Mouse (Mus musculus) intestine, embryonic 15.5 days (tissue): ENCODE data around the gene Fez1. TPM values are rescaled to one million over a fixed set of nuclear protein-coding genes. Genes with fewer than 3 reads are reported as not detected.
A peak's percentile ranks its signal among the peaks of the same experiment; 100 is the strongest.

Experiments
- ATAC-seq: fragments of 200-750 bp; cut with Nextera tagmentation; 2 replicates; pipeline ENCODE4 v1.8.0; 2017; ENCODE audit warnings: moderate TSS enrichment, moderate library complexity
- H3K27ac ChIP-seq: fragments of 300-500 bp; sonication (generic); 2 replicates; pipeline ENCODE4 v1.5.1; 2015; ENCODE audit warnings: mild to moderate bottlenecking, inconsistent platforms
- H3K27me3 ChIP-seq: fragments of 300-500 bp; sonication (generic); replicated peaks from 2 replicates; pipeline ENCODE4 v1.6.1; 2015; ENCODE audit warnings: inconsistent platforms
- H3K36me3 ChIP-seq: fragments of 300-500 bp; sonication (generic); 2 replicates; pipeline ENCODE4 v1.6.1; 2015; ENCODE audit warnings: inconsistent platforms
- H3K4me1 ChIP-seq: fragments of 300-500 bp; sonication (generic); replicated peaks from 2 replicates; pipeline ENCODE4 v1.6.1; 2015; ENCODE audit warnings: inconsistent platforms
- H3K4me2 ChIP-seq: fragments of 300-500 bp; sonication (generic); replicated peaks from 2 replicates; pipeline ENCODE4 v1.6.1; 2015; ENCODE audit warnings: mild to moderate bottlenecking, inconsistent platforms
- H3K4me3 ChIP-seq: fragments of 300-500 bp; sonication (generic); replicated peaks from 2 replicates; pipeline ENCODE4 v1.5.1; 2015; ENCODE audit warnings: inconsistent platforms
- H3K9ac ChIP-seq: fragments of 300-500 bp; sonication (generic); 2 replicates; pipeline ENCODE4 v1.6.1; 2015; ENCODE audit warnings: inconsistent platforms
- H3K9me3 ChIP-seq: fragments of 300-500 bp; sonication (generic); 2 replicates; pipeline ENCODE4 v1.6.1; 2016; ENCODE audit warnings: inconsistent platforms
- WGBS: fragments of 180-500 bp; shearing (Covaris S2); methylation state at CpG from one replicate; pipeline ENCODE4 v1.1.7; 2015; 5-methylcytosine and 5-hydroxymethylcytosine counted together
- polyA plus RNA-seq: library from polyadenylated mRNA; unstranded; fragments of >200 nt; fragmentation: Nextera tagmentation; extraction: Ambion mirVana; gene quantifications from 2 replicates; pipeline ENCODE4 v1.2.1, GENCODE M21; 2015

Gene Fez1
- polyA plus RNA-seq, 1 experiment from 2014 or later = 16.9 TPM

DNA sequence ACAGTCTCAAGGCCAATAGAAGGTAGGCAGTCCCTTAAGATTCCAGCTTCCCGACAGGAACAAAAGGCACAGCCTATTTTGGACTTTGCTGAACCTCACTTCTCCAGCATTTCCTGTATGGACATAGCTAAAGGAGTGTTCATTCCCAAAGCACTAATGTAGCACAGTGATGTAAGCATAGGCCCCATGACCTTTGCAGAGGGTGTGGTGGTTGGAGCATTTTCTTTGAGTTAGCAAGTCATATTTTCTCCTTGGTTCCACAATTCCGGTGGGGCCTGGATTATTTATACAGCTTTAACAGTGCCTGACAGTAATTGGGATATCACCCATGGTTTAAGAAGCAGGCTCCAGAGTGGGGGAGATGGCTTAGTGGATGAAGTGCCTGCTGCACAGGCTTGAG, 27.0 kb downstream of the Fez1 start:
- H3K9me3 ChIP-seq = no peaks in the 10 kb centered on the region
- H3K27ac ChIP-seq = no peak overlapping the region
- H3K36me3 ChIP-seq = no peaks in the 10 kb centered on the region
- H3K4me2 ChIP-seq = no peak overlapping the region
- ATAC-seq = no peak
- no peaks in the 10 kb centered on the region for H3K27me3 ChIP-seq
- no peak overlapping the region for H3K9ac ChIP-seq
- H3K4me1 ChIP-seq = no peaks in the 10 kb centered on the region
- H3K4me3 ChIP-seq = no peak overlapping the region
- 57% methylated on average over 2 of the region's 2 CpGs for WGBS

- no peak for ATAC-seq
- Histone ChIP-seq H3K27ac (no peak overlapping the region), H3K9ac (no peak overlapping the region), H3K4me1 (no peaks in the 10 kb centered on the region), H3K27me3 (no peaks in the 10 kb centered on the region), H3K4me2 (no peak overlapping the region), H3K36me3 (no peaks in the 10 kb centered on the region), H3K4me3 (no peak overlapping the region), H3K9me3 (no peaks in the 10 kb centered on the region)
- 38% methylated on average over 1 of the region's 1 CpGs for WGBS
These were observed 28.4 kb downstream of the Fez1 start for GRCm38 (mm10) chr9:36850091-36850490.

- H3K9ac ChIP-seq = no peak overlapping the region
- H3K9me3 ChIP-seq = no peaks in the 10 kb centered on the region
- H3K27me3 ChIP-seq = no peaks in the 10 kb centered on the region
- H3K4me2 ChIP-seq = no peak overlapping the region
- 80% methylated on average over 2 of the region's 2 CpGs for WGBS
- H3K4me1 ChIP-seq = no peaks in the 10 kb centered on the region
- H3K27ac ChIP-seq = no peak overlapping the region
- H3K36me3 ChIP-seq = no peaks in the 10 kb centered on the region
- no peak overlapping the region for H3K4me3 ChIP-seq
- ATAC-seq = no peak
These were observed 30.5 kb downstream of the Fez1 start for GRCm38 (mm10) chr9:36852175-36852574.

DNA sequence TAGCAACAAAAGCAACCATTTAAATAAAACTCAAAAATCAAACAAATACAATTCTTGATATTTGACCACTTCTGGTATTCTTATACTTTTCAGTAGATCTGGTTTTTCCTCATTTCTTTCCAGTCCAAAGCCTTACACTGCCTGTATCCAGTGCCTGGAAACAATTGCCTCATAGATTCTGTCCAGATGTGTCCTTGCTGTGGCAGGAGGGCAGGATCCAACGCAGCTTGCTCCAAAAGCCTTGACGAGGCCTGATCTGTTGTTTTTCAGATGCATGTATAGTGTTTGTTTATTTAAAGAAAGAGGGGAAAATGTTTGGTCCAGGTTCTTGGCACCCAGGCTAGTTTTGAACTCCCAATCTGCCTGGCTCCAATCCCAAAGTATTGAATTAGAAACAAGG, 34.7 kb downstream of the Fez1 start:
- 45% methylated on average over 2 of the region's 2 CpGs for WGBS
- Histone ChIP-seq H3K36me3 (no peaks in the 10 kb centered on the region), H3K9ac (no peak overlapping the region), H3K4me2 (no peak overlapping the region), H3K4me1 (no peaks in the 10 kb centered on the region), H3K4me3 (no peak overlapping the region), H3K9me3 (no peaks in the 10 kb centered on the region), H3K27me3 (no peaks in the 10 kb centered on the region), H3K27ac (no peak overlapping the region)
- no peak for ATAC-seq

GRCm38 (mm10) chr9:36857476-36858117, 35.9 kb downstream of the Fez1 start:
- WGBS = 50% methylated on average over 8 of the region's 8 CpGs
- Histone ChIP-seq H3K36me3 (no peaks in the 10 kb centered on the region), H3K9ac (no peak overlapping the region), H3K4me2 (no peak overlapping the region), H3K27me3 (no peaks in the 10 kb centered on the region), H3K27ac (no peak overlapping the region), H3K4me3 (no peak overlapping the region), H3K9me3 (no peaks in the 10 kb centered on the region), H3K4me1 (no peaks in the 10 kb centered on the region)
- ATAC-seq = no peak

DNA sequence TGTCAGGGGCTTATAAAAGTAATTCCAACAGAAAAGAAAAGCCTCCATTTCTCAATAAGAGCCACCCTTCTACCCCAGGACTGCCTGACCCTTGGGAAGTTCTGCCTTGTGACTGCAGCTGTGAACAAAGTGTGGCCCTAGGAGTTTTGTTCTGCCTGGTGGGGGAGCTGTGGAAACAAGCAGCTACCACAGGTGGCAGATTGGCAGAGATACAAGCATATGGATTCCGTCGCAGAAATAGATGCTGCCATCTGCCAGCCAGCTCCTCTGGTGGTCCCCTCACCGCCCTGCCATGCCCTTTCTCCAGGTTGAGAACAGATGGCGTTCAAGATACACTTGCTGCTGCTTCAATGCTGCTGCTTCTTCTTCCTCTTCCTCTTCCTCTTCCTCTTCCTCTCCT, 37.0 kb downstream of the Fez1 start:
- H3K27ac ChIP-seq = no peak overlapping the region
- ATAC-seq = no peak
- no peaks in the 10 kb centered on the region for H3K36me3 ChIP-seq
- no peaks in the 10 kb centered on the region for H3K27me3 ChIP-seq
- no peak overlapping the region for H3K4me3 ChIP-seq
- no peak overlapping the region for H3K9ac ChIP-seq
- no peaks in the 10 kb centered on the region for H3K9me3 ChIP-seq
- H3K4me1 ChIP-seq = no peaks in the 10 kb centered on the region
- WGBS = 55% methylated on average over 4 of the region's 4 CpGs
- H3K4me2 ChIP-seq = no peak overlapping the region

GRCm38 (mm10) chr9:36862576-36862975, 40.9 kb downstream of the Fez1 start:
- Histone ChIP-seq H3K4me1 (no peaks in the 10 kb centered on the region), H3K9me3 (no peaks in the 10 kb centered on the region), H3K27ac (no peak overlapping the region), H3K4me3 (no peak overlapping the region), H3K36me3 (no peaks in the 10 kb centered on the region), H3K4me2 (no peak overlapping the region), H3K9ac (no peak overlapping the region), H3K27me3 (no peaks in the 10 kb centered on the region)
- ATAC-seq = no peak
- 67% methylated on average over 2 of the region's 2 CpGs for WGBS

- WGBS = 37% methylated on average over 3 of the region's 3 CpGs
- H3K4me2 ChIP-seq = no peak overlapping the region
- no peaks in the 10 kb centered on the region for H3K9me3 ChIP-seq
- peak; percentile 80 for ATAC-seq
- no peaks in the 10 kb centered on the region for H3K27me3 ChIP-seq
- H3K36me3 ChIP-seq = no peaks in the 10 kb centered on the region
- no peak overlapping the region for H3K9ac ChIP-seq
- H3K4me1 ChIP-seq = no peaks in the 10 kb centered on the region
- H3K4me3 ChIP-seq = no peak overlapping the region
- no peak overlapping the region for H3K27ac ChIP-seq
These were observed 42.0 kb downstream of the Fez1 start for GRCm38 (mm10) chr9:36863694-36864093.

GRCm38 (mm10) chr9:36864862-36865813, 43.5 kb downstream of the Fez1 start:
- Histone ChIP-seq H3K9ac (no peak overlapping the region), H3K27ac (no peak overlapping the region), H3K4me1 (no peaks in the 10 kb centered on the region), H3K27me3 (no peaks in the 10 kb centered on the region), H3K9me3 (no peaks in the 10 kb centered on the region), H3K4me2 (no peak overlapping the region), H3K36me3 (no peaks in the 10 kb centered on the region), H3K4me3 (no peak overlapping the region)
- ATAC-seq = no peak
- WGBS = 60% methylated on average over 4 of the region's 4 CpGs

DNA sequence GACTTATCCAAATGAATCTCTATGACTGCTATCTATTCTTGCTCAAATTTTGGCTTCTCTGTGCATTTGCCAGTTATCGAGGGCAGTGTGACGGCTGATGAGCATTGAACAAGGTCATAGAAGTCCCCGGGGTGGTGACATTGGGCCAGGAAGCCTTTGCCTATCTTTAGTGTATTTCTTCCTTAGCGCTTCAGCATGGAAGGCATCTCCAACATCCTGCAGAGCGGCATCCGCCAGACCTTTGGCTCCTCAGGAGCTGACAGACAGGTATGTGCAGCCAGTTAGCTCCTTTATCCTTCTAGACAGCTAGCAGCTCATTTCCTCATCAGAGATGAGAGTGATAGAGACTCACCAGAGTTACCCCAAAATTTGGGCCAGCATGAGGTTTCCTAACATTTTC, 47.0 kb downstream of the Fez1 start:
- Histone ChIP-seq H3K4me1 (no peaks in the 10 kb centered on the region), H3K27me3 (no peaks in the 10 kb centered on the region), H3K27ac (no peak overlapping the region), H3K9ac (no peak overlapping the region), H3K4me3 (no peak overlapping the region), H3K4me2 (no peak overlapping the region), H3K36me3 (no peaks in the 10 kb centered on the region), H3K9me3 (no peaks in the 10 kb centered on the region)
- ATAC-seq = no peak
- WGBS = 88% methylated on average over 6 of the region's 6 CpGs

- no peaks in the 10 kb centered on the region for H3K4me1 ChIP-seq
- no peaks in the 10 kb centered on the region for H3K27me3 ChIP-seq
- H3K27ac ChIP-seq = no peak overlapping the region
- H3K4me2 ChIP-seq = no peak overlapping the region
- H3K36me3 ChIP-seq = no peaks in the 10 kb centered on the region
- no peaks in the 10 kb centered on the region for H3K9me3 ChIP-seq
- ATAC-seq = no peak
- no peak overlapping the region for H3K9ac ChIP-seq
- no peak overlapping the region for H3K4me3 ChIP-seq
- WGBS = 55% methylated on average over 1 of the region's 1 CpGs
These were observed 48.6 kb downstream of the Fez1 start for GRCm38 (mm10) chr9:36870263-36870662.

DNA sequence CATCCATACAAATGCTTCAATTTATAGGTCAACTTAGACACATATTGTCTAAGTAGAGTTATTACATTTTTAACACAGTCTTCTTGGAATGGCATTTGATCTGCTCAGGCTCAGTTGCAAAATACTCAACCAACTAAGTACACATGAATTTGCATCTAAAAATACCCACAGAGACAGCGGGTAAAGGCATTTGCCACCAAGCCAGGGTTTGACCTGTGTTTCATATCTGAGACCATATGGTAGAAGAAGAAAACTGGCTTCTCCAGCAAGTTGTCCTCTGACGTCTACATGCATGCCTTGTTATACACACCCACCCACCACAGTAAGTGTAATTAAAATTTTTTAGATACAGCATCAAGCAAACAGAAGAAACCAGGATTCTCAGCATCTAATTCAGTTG, 52.1 kb downstream of the Fez1 start:
- Histone ChIP-seq H3K4me2 (no peak overlapping the region), H3K9ac (no peak overlapping the region)

GRCm38 (mm10) chr9:36876313-36876712, 54.6 kb downstream of the Fez1 start:
- Histone ChIP-seq H3K4me2 (no peak overlapping the region), H3K4me1 (no peaks in the 10 kb centered on the region), H3K4me3 (no peak overlapping the region), H3K9ac (no peak overlapping the region), H3K27me3 (no peaks in the 10 kb centered on the region), H3K36me3 (no peaks in the 10 kb centered on the region), H3K9me3 (no peaks in the 10 kb centered on the region), H3K27ac (no peak overlapping the region)
- 83% methylated on average over 5 of the region's 5 CpGs for WGBS
- no peak for ATAC-seq

More for the DNA sequence above, 52.1 kb downstream of the Fez1 start:
- no peaks in the 10 kb centered on the region for H3K4me1 ChIP-seq
- H3K36me3 ChIP-seq = no peaks in the 10 kb centered on the region
- H3K4me3 ChIP-seq = no peak overlapping the region
- H3K27me3 ChIP-seq = no peaks in the 10 kb centered on the region
- 74% methylated on average over 2 of the region's 2 CpGs for WGBS
- H3K27ac ChIP-seq = no peak overlapping the region
- no peaks in the 10 kb centered on the region for H3K9me3 ChIP-seq
- no peak for ATAC-seq
